Mouse (Mus musculus) liver, embryonic 13.5 days (tissue): ENCODE results near the gene Rpl22. TPM values are rescaled to one million over a fixed set of nuclear protein-coding genes. Genes with fewer than 3 reads are reported as not detected.

ENCODE experiments used
- ATAC-seq: fragments of 200-750 bp; cut with Nextera tagmentation; 2 replicates; pipeline ENCODE4 v1.8.0; 2017; ENCODE audit warnings: low read depth, mild to moderate bottlenecking, moderate number of reproducible peaks, moderate library complexity
- DNase-seq: peaks from one replicate; pipeline ENCODE4 v3.0.0; 2022
- H3K27ac ChIP-seq: fragments of 300-500 bp; sonication (generic); 2 replicates; pipeline ENCODE4 v1.5.1; 2015; ENCODE audit warnings: moderate library complexity, mild to moderate bottlenecking, inconsistent platforms
- H3K27me3 ChIP-seq: fragments of 300-500 bp; sonication (generic); 2 replicates; pipeline ENCODE4 v1.6.1; 2015; ENCODE audit warnings: mild to moderate bottlenecking, inconsistent platforms
- H3K36me3 ChIP-seq: fragments of 300-500 bp; sonication (generic); 2 replicates; pipeline ENCODE4 v1.6.1; 2015; ENCODE audit warnings: mild to moderate bottlenecking, inconsistent platforms
- H3K4me1 ChIP-seq: fragments of 300-500 bp; sonication (generic); replicated peaks from 2 replicates; pipeline ENCODE4 v1.6.1; 2015; ENCODE audit warnings: inconsistent platforms
- H3K4me2 ChIP-seq: fragments of 300-500 bp; sonication (generic); 2 replicates; pipeline ENCODE4 v1.6.1; 2015; ENCODE audit warnings: inconsistent platforms, mild to moderate bottlenecking, moderate library complexity
- H3K4me3 ChIP-seq: fragments of 300-500 bp; sonication (generic); replicated peaks from 2 replicates; pipeline ENCODE4 v1.5.1; 2015; ENCODE audit warnings: mild to moderate bottlenecking, inconsistent platforms
- H3K9ac ChIP-seq: fragments of 300-500 bp; sonication (generic); 2 replicates; pipeline ENCODE4 v1.6.1; 2015; ENCODE audit warnings: mild to moderate bottlenecking, inconsistent platforms
- H3K9me3 ChIP-seq: fragments of 300-500 bp; sonication (generic); replicated peaks from 2 replicates; pipeline ENCODE4 v1.6.1; 2016; ENCODE audit warnings: inconsistent platforms
- WGBS: fragments of 180-500 bp; shearing (Covaris S2); methylation state at CpG from one replicate; pipeline ENCODE4 v1.1.7; 2015; ENCODE audit not compliant: insufficient replicate concordance; 5-methylcytosine and 5-hydroxymethylcytosine counted together
- polyA plus RNA-seq: library from polyadenylated mRNA; unstranded; fragments of >200 nt; fragmentation: Nextera tagmentation; extraction: Ambion mirVana; gene quantifications from 2 replicates; pipeline ENCODE4 v1.2.1, GENCODE M21; 2015

The Rpl22 gene
- polyA plus RNA-seq, 1 experiment from 2014 or later: 353 TPM

GRCm38 (mm10) chr4:152340584-152341284 lies 15.2 kb downstream of the Rpl22 start:
- Histone ChIP-seq H3K9me3 (no peaks in the 10 kb centered on the region), H3K27ac (no peak overlapping the region), H3K4me1 (peaks cover 28% of the 10 kb centered on the region), H3K4me2 (no peak overlapping the region), H3K9ac (no peak overlapping the region), H3K4me3 (no peak overlapping the region), H3K36me3 (0 out of 2 replicates have a peak, but pooled peaks cover 3% of the 10 kb centered on the region), H3K27me3 (peaks cover 86% of the 10 kb centered on the region)
- ATAC-seq (no peak), DNase-seq (no peak)
- WGBS: 30% methylated on average over 15 of the region's 15 CpGs

GRCm38 (mm10) chr4:152343296-152343695 lies 17.8 kb downstream of the Rpl22 start:
- Histone ChIP-seq H3K36me3 (no peaks in the 10 kb centered on the region), H3K4me2 (no peak overlapping the region), H3K27ac (no peak overlapping the region), H3K4me1 (peaks cover 31% of the 10 kb centered on the region), H3K9ac (no peak overlapping the region), H3K9me3 (no peaks in the 10 kb centered on the region), H3K27me3 (peaks cover 70% of the 10 kb centered on the region), H3K4me3 (no peak overlapping the region)
- WGBS: 9% methylated on average over 5 of the region's 5 CpGs
- ATAC-seq: no peak
- no peak for DNase-seq

DNA sequence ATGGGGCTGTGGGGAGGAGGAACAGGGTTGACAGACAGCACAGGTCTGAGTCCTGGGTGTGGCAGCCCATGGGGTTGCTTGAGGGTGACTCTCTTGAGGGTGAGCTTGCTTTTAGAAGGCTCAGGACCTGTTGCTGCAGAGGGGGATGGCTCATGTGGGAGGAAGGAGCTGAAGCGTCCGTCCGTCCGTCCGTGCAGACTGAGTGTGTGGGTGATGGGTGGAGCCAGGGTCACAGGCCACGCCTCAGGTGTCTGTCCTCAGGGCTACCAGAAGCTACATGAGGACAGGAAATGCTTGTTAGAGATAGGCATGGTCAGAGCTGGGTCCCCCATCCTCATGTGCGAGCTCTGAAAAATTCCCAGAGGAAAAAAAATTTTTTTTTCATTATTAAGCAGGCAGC lies 19.1 kb downstream of the Rpl22 start:
- Histone ChIP-seq H3K27ac (no peak overlapping the region), H3K4me3 (no peak overlapping the region), H3K36me3 (no peaks in the 10 kb centered on the region), H3K27me3 (peaks cover 70% of the 10 kb centered on the region), H3K4me1 (peaks cover 21% of the 10 kb centered on the region), H3K9ac (no peak overlapping the region; the same call in 1 of the 2 replicates), H3K9me3 (no peaks in the 10 kb centered on the region), H3K4me2 (no peak overlapping the region)
- ATAC-seq (peak; percentile 29), DNase-seq (no peak)
- 15% methylated on average over 7 of the region's 7 CpGs for WGBS

GRCm38 (mm10) chr4:152345120-152345889 lies 19.8 kb downstream of the Rpl22 start:
- DNase-seq (no peak), ATAC-seq (peak; percentile 71)
- Histone ChIP-seq H3K4me3 (no peak overlapping the region), H3K27ac (no peak overlapping the region), H3K4me1 (peaks cover 21% of the 10 kb centered on the region), H3K27me3 (peaks cover 70% of the 10 kb centered on the region), H3K9me3 (no peaks in the 10 kb centered on the region), H3K4me2 (no peak overlapping the region), H3K9ac (no peak overlapping the region), H3K36me3 (no peaks in the 10 kb centered on the region)
- WGBS: 38% methylated on average over 7 of the region's 7 CpGs

- Histone ChIP-seq H3K27me3 (peaks cover 45% of the 10 kb centered on the region), H3K9me3 (no peaks in the 10 kb centered on the region), H3K9ac (no peak overlapping the region), H3K27ac (no peak overlapping the region), H3K36me3 (no peaks in the 10 kb centered on the region), H3K4me2 (no peak overlapping the region), H3K4me3 (no peak overlapping the region), H3K4me1 (peaks cover 11% of the 10 kb centered on the region)
- DNase-seq (no peak), ATAC-seq (no peak)
- WGBS: 10% methylated on average over 17 of the region's 17 CpGs
Observed at GRCm38 (mm10) chr4:152349837-152350381, 24.4 kb downstream of the Rpl22 start.

DNA sequence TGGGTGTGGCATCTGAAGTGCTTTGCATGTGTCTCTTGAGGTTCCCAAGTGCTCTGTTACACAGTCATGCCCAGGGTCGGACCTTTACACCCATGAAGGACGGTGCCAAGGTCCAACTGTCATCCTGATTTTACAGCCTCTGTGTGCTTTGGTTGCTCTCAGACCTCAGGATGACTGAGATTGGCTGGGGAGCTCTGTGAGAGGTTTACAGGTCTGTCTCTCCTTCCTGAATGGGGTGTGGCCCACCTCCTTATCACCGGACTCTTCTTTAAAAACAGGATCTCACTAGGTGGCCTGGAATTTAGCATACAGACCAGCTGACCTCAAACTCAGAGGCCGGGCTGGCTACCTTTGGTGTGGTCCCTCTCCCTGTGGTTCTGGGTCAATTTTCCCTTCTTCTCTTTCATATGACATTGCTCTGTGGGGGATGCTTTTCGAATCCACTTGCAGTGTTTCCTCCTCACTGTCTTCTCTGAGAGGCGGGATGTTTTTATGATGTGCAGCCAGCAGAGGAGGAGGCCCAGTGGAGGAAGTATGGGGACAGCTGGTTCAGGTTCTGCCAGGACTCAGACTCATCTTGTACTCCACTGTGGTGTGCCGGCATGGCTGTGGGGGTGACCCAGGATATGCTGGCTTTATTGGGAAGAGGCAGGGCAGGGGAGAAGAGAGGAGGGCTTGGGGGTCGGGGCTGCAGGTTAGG lies 25.3 kb downstream of the Rpl22 start:
- Histone ChIP-seq H3K4me1 (peaks cover 2% of the 10 kb centered on the region), H3K9ac (no peak overlapping the region), H3K9me3 (no peaks in the 10 kb centered on the region), H3K36me3 (no peaks in the 10 kb centered on the region), H3K4me2 (no peak overlapping the region), H3K27ac (no peak overlapping the region), H3K4me3 (no peak overlapping the region), H3K27me3 (peaks cover 45% of the 10 kb centered on the region)
- no peak for DNase-seq
- ATAC-seq: no peak
- 20% methylated on average over 8 of the region's 8 CpGs for WGBS

DNA sequence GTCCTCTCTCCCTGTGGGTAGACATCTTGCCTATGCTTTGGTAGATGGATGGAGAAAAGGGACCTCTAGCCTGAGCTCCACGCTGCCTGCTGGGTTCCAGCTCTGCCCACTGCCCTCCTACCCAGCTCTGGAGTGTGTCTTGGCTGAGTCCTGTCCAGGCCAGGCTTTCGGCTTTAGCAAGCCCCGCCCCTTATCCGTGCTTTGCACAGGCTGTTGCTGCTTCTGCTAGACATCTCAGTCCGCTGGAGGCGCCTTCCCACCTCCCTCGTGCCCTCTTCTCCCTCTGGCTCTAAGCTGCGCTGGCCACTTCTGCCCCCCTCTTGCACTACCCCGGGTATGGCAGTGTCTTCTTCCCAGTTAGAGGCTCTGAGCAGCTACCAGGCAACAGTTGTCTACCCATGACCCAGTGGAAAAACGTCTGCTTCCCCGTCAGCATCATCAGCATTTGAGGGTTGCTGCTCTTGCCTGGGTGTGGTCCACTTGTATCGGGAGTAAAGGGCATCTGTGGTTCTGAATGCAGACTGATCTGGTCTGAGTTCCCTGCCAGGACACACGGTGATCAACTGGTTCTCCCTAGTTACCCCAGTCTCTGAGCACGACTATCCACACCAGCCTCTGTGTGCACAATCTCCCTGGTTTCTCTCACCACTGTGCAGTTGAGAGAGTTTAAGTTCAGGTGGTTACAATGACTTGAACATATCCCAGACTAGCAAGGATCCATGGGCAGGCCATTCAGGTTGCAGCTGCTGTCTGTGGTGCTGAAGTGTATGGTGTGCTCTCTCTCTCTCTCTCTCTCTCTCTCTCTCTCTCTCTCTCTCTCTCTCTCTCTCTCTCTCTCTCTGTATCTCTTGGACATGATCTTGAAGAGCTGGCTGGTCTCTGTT lies 26.1 kb downstream of the Rpl22 start:
- ATAC-seq: no peak
- 13% methylated on average over 14 of the region's 14 CpGs for WGBS
- no peaks in the 10 kb centered on the region for H3K4me1 ChIP-seq

DNA sequence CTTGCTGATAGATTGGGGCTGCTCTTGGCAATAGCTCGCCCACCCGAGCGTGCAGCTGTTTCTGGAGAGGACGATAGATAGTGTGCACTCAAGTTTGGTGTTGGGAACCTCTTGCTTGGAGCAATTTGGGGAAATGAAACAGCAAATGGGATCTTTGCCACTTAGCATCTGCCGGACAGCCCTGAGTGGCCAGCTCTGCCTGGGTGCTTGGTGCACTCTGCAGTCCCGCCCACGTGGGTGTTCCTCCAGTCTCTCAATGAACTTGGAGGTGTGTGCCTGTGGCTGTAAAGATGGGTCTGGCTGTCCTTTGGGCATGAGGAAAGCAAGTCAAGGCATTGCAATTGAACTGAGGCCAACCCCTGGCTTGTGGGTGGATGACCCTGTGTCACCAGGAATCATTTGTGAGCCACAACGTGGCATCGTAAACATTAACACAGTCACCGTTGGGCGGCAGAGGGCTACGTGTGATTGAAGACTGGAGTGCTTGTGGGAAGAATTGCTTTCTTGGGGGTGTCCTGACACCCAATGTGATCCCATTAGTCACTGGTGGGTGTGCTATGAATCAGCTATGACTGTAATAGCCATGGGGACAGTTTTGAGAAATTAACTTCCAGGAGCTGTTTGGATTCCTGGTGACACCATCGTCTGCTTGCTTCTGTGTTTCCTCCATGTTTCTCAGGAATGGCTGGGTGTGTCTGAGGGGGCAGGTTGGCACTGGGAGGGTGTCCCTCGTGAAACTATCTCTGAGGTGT lies 28.5 kb downstream of the Rpl22 start:
- no peak overlapping the region for H3K4me2 ChIP-seq
- no peak for ATAC-seq
- no peak overlapping the region for H3K27ac ChIP-seq
- H3K27me3 ChIP-seq: peaks cover 33% of the 10 kb centered on the region
- 66% methylated on average over 14 of the region's 14 CpGs for WGBS
- no peaks in the 10 kb centered on the region for H3K36me3 ChIP-seq
- no peak for DNase-seq
- H3K4me1 ChIP-seq: no peaks in the 10 kb centered on the region
- no peak overlapping the region for H3K9ac ChIP-seq
- H3K9me3 ChIP-seq: no peaks in the 10 kb centered on the region
- no peak overlapping the region for H3K4me3 ChIP-seq

More for the DNA sequence above, 26.1 kb downstream of the Rpl22 start:
- Histone ChIP-seq H3K9me3 (no peaks in the 10 kb centered on the region), H3K27me3 (peaks cover 45% of the 10 kb centered on the region), H3K4me3 (no peak overlapping the region), H3K4me2 (no peak overlapping the region), H3K27ac (no peak overlapping the region), H3K9ac (no peak overlapping the region), H3K36me3 (no peaks in the 10 kb centered on the region)
- no peak for DNase-seq

- DNase-seq: no peak
- peaks cover 12% of the 10 kb centered on the region for H3K4me1 ChIP-seq
- H3K27me3 ChIP-seq: peaks cover 30% of the 10 kb centered on the region
- no peak overlapping the region for H3K4me3 ChIP-seq
- no peak for ATAC-seq
- H3K4me2 ChIP-seq: no peak overlapping the region
- 57% methylated on average over 7 of the region's 7 CpGs for WGBS
- no peak overlapping the region for H3K27ac ChIP-seq
- no peak overlapping the region for H3K9ac ChIP-seq
- H3K9me3 ChIP-seq: no peaks in the 10 kb centered on the region
- no peaks in the 10 kb centered on the region for H3K36me3 ChIP-seq
Observed at GRCm38 (mm10) chr4:152355672-152356071, 30.1 kb downstream of the Rpl22 start.

DNA sequence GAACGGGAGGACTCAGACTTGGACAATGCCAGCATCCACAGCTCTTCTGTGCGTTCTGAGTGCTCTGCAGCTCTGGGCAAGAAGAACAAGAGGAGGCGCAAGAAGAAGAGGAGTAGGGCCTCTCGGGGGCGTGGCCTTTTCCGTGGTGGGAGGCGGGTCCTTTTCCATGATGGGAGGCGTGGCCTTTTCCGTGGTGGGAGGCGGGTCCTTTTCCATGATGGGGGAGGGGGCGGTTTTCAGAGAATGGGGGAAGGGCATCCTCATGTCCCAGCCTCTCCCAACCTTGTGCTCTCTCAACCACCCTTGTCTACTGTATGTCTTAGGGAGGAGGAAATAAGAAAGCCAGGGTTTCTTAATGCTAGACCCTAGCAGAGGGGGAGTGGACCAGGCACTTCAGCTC lies 34.2 kb downstream of the Rpl22 start:
- Histone ChIP-seq H3K4me2 (no peak overlapping the region), H3K36me3 (no peaks in the 10 kb centered on the region), H3K4me3 (no peak overlapping the region), H3K9me3 (no peaks in the 10 kb centered on the region), H3K4me1 (peaks cover 22% of the 10 kb centered on the region), H3K9ac (no peak overlapping the region), H3K27ac (no peak overlapping the region), H3K27me3 (peaks cover 22% of the 10 kb centered on the region; the same call in 1 of the 2 replicates)
- 5% methylated on average over 11 of the region's 11 CpGs for WGBS
- DNase-seq: no peak
- ATAC-seq: no peak
